In the genomic region with DNA sequence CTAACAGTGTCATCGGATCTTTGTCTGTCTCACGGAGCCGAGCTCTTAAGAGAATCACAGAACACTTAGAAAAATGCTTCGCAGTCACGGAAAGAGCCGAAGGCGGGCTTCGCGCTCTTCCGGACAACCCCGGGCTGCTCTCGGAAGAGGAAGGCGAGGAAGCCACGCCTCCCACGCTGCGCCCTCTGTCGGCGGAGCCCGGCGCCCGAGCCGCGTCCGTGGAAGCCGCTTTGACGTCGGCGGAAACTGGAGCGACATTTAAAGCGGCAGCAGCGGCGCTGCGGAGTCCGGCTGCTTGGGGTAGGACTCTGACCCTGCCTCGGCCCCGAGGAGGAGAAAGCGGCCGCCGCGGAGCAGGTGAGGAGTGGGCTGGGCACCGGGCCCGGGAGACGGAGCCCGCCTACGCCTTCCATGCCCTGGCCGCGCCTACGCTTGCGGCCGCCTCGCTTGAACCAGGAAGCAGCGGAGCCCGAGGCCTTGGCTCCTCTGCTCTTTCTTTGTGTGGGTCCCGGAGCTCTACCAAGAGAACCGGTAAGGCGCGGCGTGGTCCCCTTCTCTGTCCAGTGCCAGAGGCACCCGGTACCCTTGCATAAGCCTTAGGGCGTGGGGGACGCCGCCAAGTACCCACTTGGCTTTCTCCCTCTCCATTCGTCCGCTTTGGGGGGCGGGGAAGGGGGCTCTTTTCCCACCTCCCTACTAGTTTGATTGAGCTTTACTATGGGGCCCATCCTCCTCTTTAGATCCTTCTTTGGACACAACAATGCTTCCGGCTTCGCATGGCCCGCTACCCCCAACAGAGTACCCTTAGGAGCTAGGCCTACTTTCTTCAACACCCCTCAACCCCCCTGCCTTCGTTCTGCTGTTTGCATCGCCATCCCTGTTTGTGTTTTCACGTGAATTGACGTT, we compare ENCODE assay signal across 8 mouse cellular contexts. TPM values are rescaled to one million over a fixed set of nuclear protein-coding genes. Genes with fewer than 3 reads are reported as not detected.
DNase-seq lines count a peak whose midpoint lies in the region; ATAC-seq and TF ChIP-seq lines count a peak whose summit lies in the region.

TSS of gene Zbtb33 (plus strand) at position 242 of the 906 bp plus-strand sequence.

- peak within 1 kb of the TSS; percentile 81 for H3K9ac ChIP-seq in hindbrain, embryonic 11.5 days (ENCODE audit: low read depth, low read length)
- peak within 1 kb of the TSS; percentile 74 for H3K9ac ChIP-seq in lung, postnatal 0 days (replicated peaks; ENCODE audit: low read depth)

- DNase-seq in NIH3T3 (ENCODE audit: low read depth): peak; percentile 93
- DNase-seq in cerebellum, adult 9-11 months: peak; percentile 87
- peak; percentile 59 to 91 for DNase-seq in frontal cortex, adult 2 months (ENCODE audit: extremely low spot score in 1 of 2, low spot score in 1 of 2)
- peak; percentile 90 for DNase-seq in hindbrain, embryonic 11.5 days (ENCODE audit: low spot score)
- DNase-seq in layer of hippocampus, postnatal 10 days (ENCODE audit: low spot score in 2 of 2): peak; percentile 89 to 91
- peak; percentile 85 for DNase-seq in lung, postnatal 0 days (ENCODE audit: low spot score)
- DNase-seq in ovary, postnatal 10 days (ENCODE audit: low spot score): peak; percentile 65
- peak; percentile 88 for DNase-seq in thymus, postnatal 0 days (ENCODE audit: low spot score)

- peak within 1 kb of the TSS; percentile 43 for H3K4me2 ChIP-seq in hindbrain, embryonic 11.5 days (replicated peaks; ENCODE audit: low read depth, low read length)
- peak within 1 kb of the TSS; percentile 55 for H3K4me2 ChIP-seq in lung, postnatal 0 days (replicated peaks; ENCODE audit: low read depth, low read length)

- no peaks in the 10 kb centered on the region for H3K9me3 ChIP-seq in hindbrain, embryonic 11.5 days (ENCODE audit: control insufficient read depth, low read length)
- H3K9me3 ChIP-seq in lung, postnatal 0 days (ENCODE audit: low read length): no peaks in the 10 kb centered on the region

- TF ChIP-seq CTCF in lung, postnatal 0 days (IDR thresholded peaks at IDR 0.05): peak; percentile 85

- WGBS in hindbrain, embryonic 11.5 days: 15% methylated on average over 62 of the region's 72 CpGs
- 13% methylated on average over 62 of the region's 72 CpGs for WGBS in lung, postnatal 0 days

- H3K27me3 ChIP-seq in hindbrain, embryonic 11.5 days (ENCODE audit: control insufficient read depth, insufficient read depth, low read length): no peaks in the 10 kb centered on the region
- no peaks in the 10 kb centered on the region for H3K27me3 ChIP-seq in lung, postnatal 0 days (replicated peaks; ENCODE audit: insufficient read depth, low read length)

- no peaks in the 10 kb centered on the region for H3K36me3 ChIP-seq in hindbrain, embryonic 11.5 days (ENCODE audit: control insufficient read depth, insufficient read depth, low read length)
- H3K36me3 ChIP-seq in lung, postnatal 0 days (ENCODE audit: insufficient read depth, low read length): no peaks in the 10 kb centered on the region

- H3K4me1 ChIP-seq in hindbrain, embryonic 11.5 days (replicated peaks; ENCODE audit: control insufficient read depth, insufficient read depth, low read length): no peaks in the 10 kb centered on the region
- H3K4me1 ChIP-seq in lung, postnatal 0 days (ENCODE audit: insufficient read depth, low read depth, low read length): no peaks in the 10 kb centered on the region

- peak; percentile 95 for ATAC-seq in hindbrain, embryonic 11.5 days (ENCODE audit: low FRiP score)
- ATAC-seq in lung, postnatal 0 days: peak; percentile 97

- no peak for TF ChIP-seq EP300 in lung, postnatal 0 days (IDR thresholded peaks at IDR 0.05)

- peak within 1 kb of the TSS; percentile 71 for H3K27ac ChIP-seq in hindbrain, embryonic 11.5 days (ENCODE audit: low read depth, low read length)
- H3K27ac ChIP-seq in lung, postnatal 0 days (ENCODE audit: low read length): peak within 1 kb of the TSS; percentile 90

- peak within 1 kb of the TSS; percentile 62 for H3K4me3 ChIP-seq in hindbrain, embryonic 11.5 days (ENCODE audit: low read depth, low read length)
- peak within 1 kb of the TSS; percentile 58 for H3K4me3 ChIP-seq in lung, postnatal 0 days (ENCODE audit: low read depth, low read length)

RNA-seq across cellular contexts. Expression of gene Zbtb33, which starts in this region (rescaled TPM):
- 9.8 and 10.9 TPM in 2 replicates for polyA plus RNA-seq in frontal cortex, adult 2 months (2012; rRNA removed)
- 9.9 and 15.8 TPM in 2 replicates for polyA plus RNA-seq in hindbrain, embryonic 11.5 days (2014; fragmentation: Nextera tagmentation; extraction: Ambion mirVana)
- total RNA-seq in layer of hippocampus, postnatal 10 days (2021): 10 to 100 TPM; 22.4 to 23.5 TPM
- polyA plus RNA-seq in lung, postnatal 0 days (2015; fragmentation: Nextera tagmentation; extraction: Ambion mirVana): 1.8 and 2.0 TPM in 2 replicates
- polyA plus RNA-seq in thymus, postnatal 0 days (2015; fragmentation: Nextera tagmentation; extraction: Ambion mirVana): 3.3 and 4.0 TPM in 2 replicates

Comparison
In these comparisons a context has a peak if more than half of its experiments do, and no peak if none do; other contexts are left out.
1. Peak in every context shown above with its lines: DNase-seq, ATAC-seq, H3K4me3 ChIP-seq and H3K27ac ChIP-seq.